Mouse (Mus musculus) ES-E14 (cell line): ENCODE data around the gene Erich6. TPM values are rescaled to one million over a fixed set of nuclear protein-coding genes. Genes with fewer than 3 reads are reported as not detected.

Experiments
- DNase-seq: peaks from one replicate; pipeline ENCODE4 v3.0.0-alpha.2; 2013; ENCODE audit warnings: low read depth, low spot score
- H3K27ac ChIP-seq: 2 replicates; pipeline ENCODE4 v1.5.1; 2012; ENCODE audit warnings: low read depth, mild to moderate bottlenecking, low read length, moderate library complexity, mixed read lengths; ENCODE audit not compliant: poor library complexity, insufficient read depth, severe bottlenecking
- H3K36me3 ChIP-seq: 2 replicates; pipeline ENCODE4 v1.6.1; 2012; ENCODE audit warnings: mild to moderate bottlenecking, low read length, moderate library complexity, mixed read lengths; ENCODE audit not compliant: control insufficient read depth, poor library complexity, insufficient read depth, severe bottlenecking
- H3K4me1 ChIP-seq, 2 experiments: fragments of 150-350 bp in 1 of 2; sonication (generic) in 1 of 2; 2 replicates each; pipeline ENCODE4 v1.6.1; 2012; ENCODE audit warnings: low read length in 2 of 2, mild to moderate bottlenecking in 1 of 2, mixed read lengths in 1 of 2; ENCODE audit not compliant: control insufficient read depth in 2 of 2, insufficient read depth in 2 of 2, poor library complexity in 1 of 2
- H3K4me3 ChIP-seq, 2 experiments: fragments of 150-350 bp in 1 of 2; sonication (generic) in 1 of 2; 2 replicates each; pipeline ENCODE4 v1.5.1; 2012; ENCODE audit warnings: low read length in 2 of 2, low read depth in 1 of 2, mild to moderate bottlenecking in 1 of 2, mixed read lengths in 1 of 2; ENCODE audit not compliant: insufficient read depth in 1 of 2, poor library complexity in 1 of 2, severe bottlenecking in 1 of 2
- H3K9ac ChIP-seq: 2 replicates; pipeline ENCODE4 v1.6.1; 2012; ENCODE audit warnings: low read depth, mild to moderate bottlenecking, low read length, mixed read lengths; ENCODE audit not compliant: poor library complexity, insufficient read depth, severe bottlenecking
- H3K9me3 ChIP-seq: fragments of 150-350 bp; sonication (generic); 2 replicates; pipeline ENCODE4 v1.6.1; 2012; ENCODE audit warnings: low read depth, mild to moderate bottlenecking, low read length; ENCODE audit not compliant: control insufficient read depth, insufficient read depth
- CHD2 ChIP-seq: IDR thresholded peaks from 2 replicates; pipeline ENCODE4 v1.6.1; 2014; ENCODE audit warnings: mild to moderate bottlenecking, low read depth, low read length, inconsistent platforms
- HCFC1 ChIP-seq: IDR thresholded peaks from 2 replicates; pipeline ENCODE4 v1.6.1; 2012; ENCODE audit warnings: low read length, inconsistent platforms, borderline replicate concordance; ENCODE audit not compliant: insufficient read depth
- MAFK ChIP-seq: IDR thresholded peaks from 2 replicates; pipeline ENCODE4 v1.6.1; 2014; ENCODE audit warnings: mild to moderate bottlenecking, low read depth, low read length, inconsistent platforms; ENCODE audit not compliant: insufficient read depth
- ZC3H11A ChIP-seq: IDR thresholded peaks from 2 replicates; pipeline ENCODE4 v1.6.1; 2012; ENCODE audit warnings: low read depth, mild to moderate bottlenecking, inconsistent platforms, low read length, borderline replicate concordance
- ZNF384 ChIP-seq: IDR thresholded peaks from 2 replicates; pipeline ENCODE4 v1.6.1; 2012; ENCODE audit warnings: low read depth, low read length, inconsistent platforms
- in situ Hi-C, 2 experiments: fragments of 600-800 bp; cut with MboI; formaldehyde crosslinking; loops; one replicate each; pipeline ENCODE4 v1.15.1; 2025; ENCODE audit warnings: low sequenced_read_pairs in 2 of 2, inconsistent platforms in 1 of 2; ENCODE audit not compliant: unreplicated experiment in 2 of 2
- total RNA-seq: library from RNA; depleted of rRNA; stranded (reverse); fragments of 300-350 nt; gene quantifications from 2 replicates; pipeline ENCODE4 v1.2.3, GENCODE M21; 2012

The Erich6 gene
- total RNA-seq, 1 experiment: not detected

DNA sequence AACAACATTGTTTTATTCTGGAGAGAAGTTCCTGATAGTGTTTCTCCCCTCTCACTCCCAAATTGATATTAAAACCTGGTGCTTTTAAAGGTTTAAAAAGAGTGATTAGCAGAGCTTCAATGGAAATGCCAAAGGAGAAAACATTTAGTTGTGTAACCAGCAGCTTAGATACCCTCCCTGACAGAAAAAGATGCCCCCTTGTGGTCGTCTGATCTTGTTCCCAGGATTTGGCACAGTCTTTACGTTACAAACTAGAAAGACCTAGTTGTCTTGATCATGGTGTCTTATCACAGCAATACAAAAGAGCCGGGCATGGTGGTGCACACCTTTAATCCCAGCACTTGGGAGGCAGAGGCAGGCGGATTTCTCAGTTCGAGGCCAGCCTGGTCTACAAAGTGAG, 16.9 kb upstream of the Erich6 start:
- in situ Hi-C loops: loop anchor here in 1 of 2 experiments (10.0 kb wide), 1 partner anchor 131 kb away; no protein-coding TSS in a partner anchor
- Histone ChIP-seq H3K4me1 (no peaks in the 10 kb centered on the region), H3K27ac (no peak overlapping the region)

DNA sequence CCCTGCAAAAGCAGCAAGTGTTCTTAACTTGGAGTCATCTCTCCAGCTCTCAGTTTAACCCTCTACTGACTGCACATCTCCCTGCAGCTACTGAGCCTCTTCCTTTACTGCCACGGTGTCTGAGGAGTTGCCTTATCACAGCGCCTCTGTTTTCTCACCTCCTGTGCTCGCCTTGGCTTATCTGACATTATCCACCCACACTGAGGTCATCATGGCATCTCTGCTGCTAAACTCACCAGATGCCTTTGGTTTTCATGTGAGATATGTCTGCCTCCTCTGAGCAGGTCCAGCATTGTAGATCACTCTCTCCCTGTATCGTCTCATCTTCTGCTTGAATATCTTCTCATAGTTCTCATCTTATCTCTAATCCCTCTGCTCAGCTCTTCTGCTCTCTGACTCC, 13.3 kb upstream of the Erich6 start:
- TF ChIP-seq CHD2: no peak
- in situ Hi-C loops: loop anchor here in 1 of 2 experiments (10.0 kb wide), 1 partner anchor 134 kb away; no protein-coding TSS in a partner anchor
- Histone ChIP-seq H3K27ac (no peak overlapping the region), H3K9me3 (no peaks in the 10 kb centered on the region), H3K36me3 (no peaks in the 10 kb centered on the region), H3K9ac (no peak overlapping the region), H3K4me1 (no peaks in the 10 kb centered on the region), H3K4me3 (no peak overlapping the region)
- no peak for DNase-seq

More for the DNA sequence above, 16.9 kb upstream of the Erich6 start:
- Histone ChIP-seq H3K9me3 (no peaks in the 10 kb centered on the region), H3K9ac (no peak overlapping the region), H3K4me3 (no peak overlapping the region), H3K36me3 (no peaks in the 10 kb centered on the region)
- TF ChIP-seq CHD2: no peak
- no peak for TF ChIP-seq ZNF384
- no peak for TF ChIP-seq HCFC1
- TF ChIP-seq ZC3H11A: no peak
- peak; percentile 26 for DNase-seq

- no peaks in the 10 kb centered on the region for H3K4me1 ChIP-seq
- TF ChIP-seq MAFK (no peak), CHD2 (no peak), ZC3H11A (no peak)
These were observed 10.2 kb upstream of the Erich6 start for GRCm38 (mm10) chr3:58647179-58647578.

GRCm38 (mm10) chr3:58646180-58646579, 9.2 kb upstream of the Erich6 start:
- Histone ChIP-seq H3K27ac (no peak overlapping the region), H3K9me3 (no peaks in the 10 kb centered on the region), H3K4me1 (no peaks in the 10 kb centered on the region), H3K9ac (no peak overlapping the region), H3K4me3 (no peak overlapping the region), H3K36me3 (no peaks in the 10 kb centered on the region)
- no peak for DNase-seq
- TF ChIP-seq HCFC1: no peak
- no peak for TF ChIP-seq MAFK
- no peak for TF ChIP-seq ZNF384
- TF ChIP-seq ZC3H11A: no peak
- TF ChIP-seq CHD2: no peak
- in situ Hi-C loops: no loop called here

More at GRCm38 (mm10) chr3:58647179-58647578, 10.2 kb upstream of the Erich6 start:
- no peak overlapping the region for H3K9ac ChIP-seq
- in situ Hi-C loops: no loop called here
- no peaks in the 10 kb centered on the region for H3K36me3 ChIP-seq
- no peak overlapping the region for H3K27ac ChIP-seq
- H3K4me3 ChIP-seq: no peak overlapping the region
- no peak for DNase-seq
- no peaks in the 10 kb centered on the region for H3K9me3 ChIP-seq

- Histone ChIP-seq H3K4me1 (no peaks in the 10 kb centered on the region), H3K27ac (no peak overlapping the region), H3K4me3 (no peak overlapping the region), H3K9ac (no peak overlapping the region), H3K9me3 (no peaks in the 10 kb centered on the region), H3K36me3 (no peaks in the 10 kb centered on the region)
- DNase-seq: no peak
- in situ Hi-C loops: no loop called here
- TF ChIP-seq HCFC1 (no peak), MAFK (no peak), ZNF384 (no peak), CHD2 (no peak), ZC3H11A (no peak)
These were observed 5.3 kb downstream of the Erich6 start for GRCm38 (mm10) chr3:58631693-58632092.
